Mouse (Mus musculus) neural tube, embryonic 14.5 days (tissue): ENCODE measurements around the gene Rps15. TPM values are rescaled to one million over a fixed set of nuclear protein-coding genes. Genes with fewer than 3 reads are reported as not detected.

Experiments used
- ATAC-seq: fragments of 200-750 bp; cut with Nextera tagmentation; 2 replicates; pipeline ENCODE4 v1.8.0; 2017; ENCODE audit warnings: low read depth, mild to moderate bottlenecking, moderate TSS enrichment, moderate library complexity
- H3K27ac ChIP-seq: fragments of 300-500 bp; sonication (generic); 2 replicates; pipeline ENCODE4 v1.5.1; 2014; ENCODE audit warnings: low read depth, mild to moderate bottlenecking, control low read depth, low read length, moderate library complexity, mixed read lengths
- H3K27me3 ChIP-seq: fragments of 300-500 bp; sonication (generic); 2 replicates; pipeline ENCODE4 v1.6.1; 2014; ENCODE audit warnings: low read length; ENCODE audit not compliant: control insufficient read depth, insufficient read depth
- H3K36me3 ChIP-seq: fragments of 300-500 bp; sonication (generic); 2 replicates; pipeline ENCODE4 v1.6.1; 2014; ENCODE audit warnings: low read length, mixed read lengths; ENCODE audit not compliant: control insufficient read depth, insufficient read depth
- H3K4me1 ChIP-seq: fragments of 300-500 bp; sonication (generic); 2 replicates; pipeline ENCODE4 v1.6.1; 2014; ENCODE audit warnings: low read length; ENCODE audit not compliant: control insufficient read depth, insufficient read depth
- H3K4me2 ChIP-seq: fragments of 300-500 bp; sonication (generic); 2 replicates; pipeline ENCODE4 v1.6.1; 2014; ENCODE audit warnings: mild to moderate bottlenecking, low read depth, low read length, control low read depth
- H3K4me3 ChIP-seq: fragments of 300-500 bp; sonication (generic); 2 replicates; pipeline ENCODE4 v1.5.1; 2014; ENCODE audit warnings: low read depth, low read length, control low read depth, mixed read lengths
- H3K9ac ChIP-seq: fragments of 300-500 bp; sonication (generic); replicated peaks from 2 replicates; pipeline ENCODE4 v1.6.1; 2014; ENCODE audit warnings: low read depth, mild to moderate bottlenecking, control low read depth, low read length, mixed read lengths
- H3K9me3 ChIP-seq: fragments of 300-500 bp; sonication (generic); 2 replicates; pipeline ENCODE4 v1.6.1; 2016; ENCODE audit warnings: low read length; ENCODE audit not compliant: control insufficient read depth
- WGBS: fragments of 180-500 bp; shearing (Covaris S2); extraction: QIAGEN DNeasy Blood & Tissue Kit; methylation state at CpG from one replicate; pipeline ENCODE4 v1.1.7; 2014; 5-methylcytosine and 5-hydroxymethylcytosine counted together
- polyA plus RNA-seq: library from polyadenylated mRNA; unstranded; fragments of >200 nt; fragmentation: Nextera tagmentation; extraction: Ambion mirVana; gene quantifications from 2 replicates; pipeline ENCODE4 v1.2.1, GENCODE M21; 2014

Gene Rps15
- polyA plus RNA-seq, 1 experiment from 2014 or later = 599 TPM

- no peak overlapping the region for H3K4me3 ChIP-seq
- WGBS = 97% methylated on average over 2 of the region's 2 CpGs
- no peak overlapping the region for H3K9ac ChIP-seq
- H3K4me1 ChIP-seq = peaks cover 33% of the 10 kb centered on the region
- H3K9me3 ChIP-seq = no peaks in the 10 kb centered on the region
- no peak overlapping the region for H3K27ac ChIP-seq
- H3K4me2 ChIP-seq = no peak overlapping the region
- peaks cover 6% of the 10 kb centered on the region; the same call in 1 of the 2 replicates for H3K36me3 ChIP-seq
- no peak for ATAC-seq
- H3K27me3 ChIP-seq = no peaks in the 10 kb centered on the region
Observed at GRCm38 (mm10) chr10:80270099-80270498, 22.2 kb upstream of the Rps15 start.

- ATAC-seq = no peak
- Histone ChIP-seq H3K27ac (no peak overlapping the region), H3K9me3 (no peaks in the 10 kb centered on the region), H3K27me3 (no peaks in the 10 kb centered on the region), H3K4me2 (no peak overlapping the region), H3K9ac (0 out of 2 replicates have a peak overlapping the region, but pooled peaks have one; percentile 34), H3K36me3 (peaks cover 10% of the 10 kb centered on the region), H3K4me1 (peaks cover 31% of the 10 kb centered on the region), H3K4me3 (no peak overlapping the region)
- 75% methylated on average over 6 of the region's 6 CpGs for WGBS
Observed at GRCm38 (mm10) chr10:80270734-80271181, 21.5 kb upstream of the Rps15 start.

- Histone ChIP-seq H3K4me3 (no peak overlapping the region), H3K9me3 (no peaks in the 10 kb centered on the region), H3K27ac (no peak overlapping the region), H3K4me1 (peaks cover 25% of the 10 kb centered on the region), H3K36me3 (peaks cover 12% of the 10 kb centered on the region), H3K4me2 (no peak overlapping the region), H3K9ac (0 out of 2 replicates have a peak overlapping the region, but pooled peaks have one; percentile 34), H3K27me3 (no peaks in the 10 kb centered on the region)
- ATAC-seq = no peak
- 87% methylated on average over 5 of the region's 5 CpGs for WGBS
Observed at GRCm38 (mm10) chr10:80271186-80271843, 20.9 kb upstream of the Rps15 start.

- H3K4me2 ChIP-seq = no peak overlapping the region
- ATAC-seq = no peak
- peaks cover 18% of the 10 kb centered on the region for H3K4me1 ChIP-seq
- H3K4me3 ChIP-seq = no peak overlapping the region
- 90% methylated on average over 8 of the region's 8 CpGs for WGBS
- 0 out of 2 replicates have a peak overlapping the region, but pooled peaks have one; percentile 16 for H3K9ac ChIP-seq
- no peak overlapping the region for H3K27ac ChIP-seq
- H3K36me3 ChIP-seq = peaks cover 16% of the 10 kb centered on the region
- no peaks in the 10 kb centered on the region for H3K27me3 ChIP-seq
- H3K9me3 ChIP-seq = no peaks in the 10 kb centered on the region
Observed at GRCm38 (mm10) chr10:80271870-80272585, 20.2 kb upstream of the Rps15 start.

DNA sequence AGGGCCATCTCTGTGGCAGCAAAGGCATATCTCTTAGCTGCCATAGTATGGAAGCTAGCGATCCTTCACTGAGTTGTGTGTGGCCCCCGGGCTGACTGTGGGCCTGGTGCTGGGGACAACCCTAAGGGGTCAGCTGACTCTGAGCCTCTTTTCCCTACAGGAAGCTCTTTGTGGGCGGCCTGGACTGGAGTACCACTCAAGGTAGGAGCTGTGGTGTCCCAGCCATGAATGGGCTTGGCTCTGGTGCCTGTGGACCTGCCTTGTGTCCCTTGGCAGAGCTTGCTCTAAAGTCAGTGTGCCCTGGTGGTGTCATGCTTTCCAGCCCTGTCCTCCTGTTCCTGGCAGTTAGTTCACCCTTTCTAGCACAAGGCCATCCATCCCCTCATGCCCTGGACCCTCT is 18.4 kb upstream of the Rps15 start:
- no peak overlapping the region for H3K27ac ChIP-seq
- H3K4me1 ChIP-seq = peaks cover 4% of the 10 kb centered on the region; the same call in 1 of the 2 replicates
- ATAC-seq = no peak
- no peaks in the 10 kb centered on the region for H3K27me3 ChIP-seq
- H3K36me3 ChIP-seq = peaks cover 34% of the 10 kb centered on the region
- H3K9me3 ChIP-seq = no peaks in the 10 kb centered on the region
- 97% methylated on average over 3 of the region's 3 CpGs for WGBS
- H3K4me2 ChIP-seq = no peak overlapping the region
- no peak overlapping the region for H3K4me3 ChIP-seq
- no peak overlapping the region for H3K9ac ChIP-seq

DNA sequence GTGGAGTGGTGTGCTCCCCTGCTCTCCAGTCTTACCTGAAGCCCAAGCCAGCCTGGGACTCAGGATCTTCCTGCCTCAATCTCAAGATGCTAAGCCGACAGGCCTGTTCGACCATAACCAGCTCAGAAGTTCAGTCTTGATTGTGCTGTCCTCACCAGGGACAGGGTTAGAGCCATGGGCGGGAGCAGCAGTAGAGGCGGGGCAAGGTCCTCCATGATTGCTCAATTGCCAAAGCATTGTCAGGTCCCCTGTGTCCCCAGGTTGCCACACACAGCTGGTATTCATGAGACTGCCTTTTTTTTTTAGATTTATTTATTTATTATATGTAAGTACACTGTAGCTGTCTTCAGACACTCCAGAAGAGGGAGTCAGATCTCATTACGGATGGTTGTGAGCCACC is 16.0 kb upstream of the Rps15 start:
- no peak for ATAC-seq
- H3K36me3 ChIP-seq = peaks cover 55% of the 10 kb centered on the region
- H3K27ac ChIP-seq = no peak overlapping the region
- 87% methylated on average over 5 of the region's 5 CpGs for WGBS
- H3K4me2 ChIP-seq = no peak overlapping the region
- H3K4me3 ChIP-seq = no peak overlapping the region
- no peaks in the 10 kb centered on the region for H3K4me1 ChIP-seq
- no peaks in the 10 kb centered on the region for H3K27me3 ChIP-seq
- no peak overlapping the region for H3K9ac ChIP-seq
- no peaks in the 10 kb centered on the region for H3K9me3 ChIP-seq

GRCm38 (mm10) chr10:80278390-80278789 is 13.9 kb upstream of the Rps15 start:
- Histone ChIP-seq H3K4me1 (no peaks in the 10 kb centered on the region), H3K27ac (no peak overlapping the region), H3K36me3 (peaks cover 74% of the 10 kb centered on the region), H3K9me3 (no peaks in the 10 kb centered on the region), H3K9ac (no peak overlapping the region), H3K4me2 (no peak overlapping the region), H3K27me3 (no peaks in the 10 kb centered on the region), H3K4me3 (no peak overlapping the region)
- no peak for ATAC-seq
- WGBS = 94% methylated on average over 9 of the region's 9 CpGs

DNA sequence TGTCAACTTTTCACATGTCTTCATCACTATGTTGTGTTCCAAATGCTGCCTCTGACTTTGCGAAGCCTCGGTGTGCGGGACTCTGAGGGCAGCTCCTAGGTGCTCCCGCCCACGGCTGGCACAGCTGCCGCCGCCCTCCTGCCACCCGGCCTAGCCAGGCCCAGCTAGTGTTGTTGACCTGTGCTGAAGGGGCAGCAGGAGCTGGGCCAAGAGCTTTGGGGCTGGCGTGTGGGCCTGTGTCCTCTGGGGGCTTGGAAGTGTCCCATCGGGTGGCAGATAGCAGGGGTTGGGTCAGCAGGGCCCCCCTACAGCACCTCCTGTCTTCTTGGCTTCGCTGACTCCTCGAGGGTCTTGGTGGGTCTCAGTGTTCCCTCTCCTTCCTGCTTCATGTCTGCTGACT is 13.0 kb upstream of the Rps15 start:
- no peak for ATAC-seq
- no peak overlapping the region for H3K4me2 ChIP-seq
- no peak overlapping the region for H3K27ac ChIP-seq
- no peaks in the 10 kb centered on the region for H3K27me3 ChIP-seq
- no peaks in the 10 kb centered on the region for H3K4me1 ChIP-seq
- H3K36me3 ChIP-seq = peaks cover 77% of the 10 kb centered on the region
- H3K9me3 ChIP-seq = no peaks in the 10 kb centered on the region
- 95% methylated on average over 12 of the region's 12 CpGs for WGBS
- no peak overlapping the region for H3K9ac ChIP-seq
- H3K4me3 ChIP-seq = no peak overlapping the region

DNA sequence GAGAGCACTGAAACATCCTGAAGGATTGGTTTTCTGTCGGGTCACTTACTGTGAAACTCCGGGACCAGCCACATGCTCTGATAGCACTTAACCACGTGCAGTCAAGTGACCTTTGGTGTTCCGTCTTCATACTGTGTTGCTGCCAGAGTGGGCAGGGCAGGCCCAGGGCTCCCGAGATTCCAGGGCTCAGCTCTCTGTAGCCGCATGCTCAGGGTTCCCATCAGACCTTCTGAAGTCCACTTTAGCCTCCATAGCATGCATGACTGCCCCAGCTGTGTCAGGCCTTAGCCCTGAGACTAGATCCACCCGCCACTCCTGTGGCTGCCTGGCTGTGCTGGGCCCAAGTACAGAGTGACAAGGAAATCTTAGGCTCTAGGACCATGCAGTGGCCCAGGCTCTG is 10.9 kb upstream of the Rps15 start:
- no peaks in the 10 kb centered on the region for H3K9me3 ChIP-seq
- no peak overlapping the region; the same call in 1 of the 2 replicates for H3K9ac ChIP-seq
- ATAC-seq = 0 out of 2 replicates have a peak, but pooled peaks have one; percentile 14
- WGBS = 94% methylated on average over 7 of the region's 7 CpGs
- H3K27me3 ChIP-seq = no peaks in the 10 kb centered on the region
- no peak overlapping the region for H3K4me2 ChIP-seq
- no peak overlapping the region for H3K4me3 ChIP-seq
- H3K36me3 ChIP-seq = peaks cover 88% of the 10 kb centered on the region
- no peaks in the 10 kb centered on the region for H3K4me1 ChIP-seq
- no peak overlapping the region for H3K27ac ChIP-seq
